Mouse (Mus musculus) MEL (cell line): ENCODE results near the gene Ren1.

ENCODE experiments used
- CTCF ChIP-seq, 3 experiments: IDR thresholded peaks in 2 of 3; conservative IDR thresholded peaks in 1 of 3; 2 replicates each; pipeline ENCODE4 v1.5.1; 2011 to 2012; ENCODE audit warnings: low read length in 3 of 3, low read depth in 2 of 3, mild to moderate bottlenecking in 2 of 3, improper control_type of control experiment in 1 of 3, inconsistent platforms in 1 of 3, mixed read lengths in 1 of 3, moderate library complexity in 1 of 3; ENCODE audit not compliant: control insufficient read depth in 1 of 3, insufficient read depth in 1 of 3, poor library complexity in 1 of 3, severe bottlenecking in 1 of 3
- EP300 ChIP-seq, 2 experiments: IDR thresholded peaks; 2 replicates each; pipeline ENCODE4 v1.6.1; 2011; ENCODE audit warnings: improper control_type of control experiment in 2 of 2, low read length in 2 of 2, low read depth in 1 of 2, mild to moderate bottlenecking in 1 of 2

DNA sequence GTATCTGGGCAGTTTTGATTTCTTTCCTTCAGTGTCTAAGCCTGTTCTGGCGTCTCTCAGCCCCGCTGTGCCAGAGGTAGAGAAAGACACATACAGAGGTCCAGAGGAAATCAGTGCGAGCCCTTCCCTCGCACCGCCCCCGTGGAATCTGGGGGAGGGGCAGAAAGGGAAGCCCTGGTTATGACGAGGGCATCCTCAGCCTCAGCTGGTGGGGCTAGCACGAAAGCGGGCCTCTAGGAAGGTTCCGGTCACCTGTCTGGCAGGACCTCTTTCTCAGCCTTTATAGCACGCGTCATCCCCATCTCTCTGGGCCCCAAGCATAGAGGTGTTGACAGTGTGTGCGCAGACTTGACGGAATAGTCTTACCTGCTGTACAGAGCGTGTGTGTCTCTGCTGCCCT, 5.6 kb downstream of the Ren1 start:
- no peak for TF ChIP-seq CTCF (IDR thresholded peaks at IDR 0.05 in 2 of 3, conservative IDR thresholded peaks at IDR 0.05 in 1 of 3; ENCODE audit: control insufficient read depth in 1 of 3, insufficient read depth in 1 of 3, low read depth in 2 of 3, low read length in 3 of 3, poor library complexity in 1 of 3, severe bottlenecking in 1 of 3)
- TF ChIP-seq EP300 (IDR thresholded peaks at IDR 0.05; ENCODE audit: low read depth in 1 of 2, low read length in 2 of 2), result no peak
